8 mouse cellular contexts compared by ENCODE assay signal in genomic region chr5:122131076-122132051, GRCm38 (mm10). TPM values are rescaled to one million over a fixed set of nuclear protein-coding genes. Genes with fewer than 3 reads are reported as not detected.
DNase-seq lines count a peak whose midpoint lies in the region; ATAC-seq and TF ChIP-seq lines count a peak whose summit lies in the region.

No protein-coding gene starts in this region.

- peak overlapping the region; percentile 63 for H3K9ac ChIP-seq in heart, embryonic 14.5 days (ENCODE audit: low read length)
- H3K9ac ChIP-seq in liver, embryonic 14.5 days (replicated peaks) = peak overlapping the region; percentile 46
- H3K9ac ChIP-seq in stomach, embryonic 15.5 days = peak overlapping the region; percentile 19; the same call in 1 of the 2 replicates

- WGBS in forebrain, embryonic 10.5 days = 10% methylated on average over 34 of the region's 34 CpGs
- WGBS in heart, embryonic 14.5 days = 8% methylated on average over 34 of the region's 34 CpGs
- WGBS in liver, embryonic 14.5 days (ENCODE audit: insufficient replicate concordance) = 3% methylated on average over 34 of the region's 34 CpGs
- WGBS in stomach, embryonic 15.5 days = 9% methylated on average over 34 of the region's 34 CpGs

- DNase-seq in CD4-positive, CD25-positive, alpha-beta regulatory T cell, adult 2 months (ENCODE audit: low read depth, low spot score) = peak; percentile 96
- peak; percentile 86 for DNase-seq in forebrain, embryonic 10.5 days (ENCODE audit: extremely low spot score, low spot score)
- peak; percentile 90 for DNase-seq in kidney, postnatal 14 days
- DNase-seq in liver, embryonic 14.5 days (ENCODE audit: low read depth in 3 of 3, low spot score in 3 of 3) = peak; percentile 68 to 79 (median 69)
- DNase-seq in neural tube, embryonic 10.5 days (ENCODE audit: extremely low spot score, low spot score) = peak; percentile 89

- no peak overlapping the region; the same call in 1 of the 2 replicates for H3K27ac ChIP-seq in brown adipose tissue, adult 24 weeks (replicated peaks; ENCODE audit: low read depth, low read length)
- 0 out of 2 replicates have a peak overlapping the region, but pooled peaks have one; percentile 27 for H3K27ac ChIP-seq in forebrain, embryonic 10.5 days
- H3K27ac ChIP-seq in heart, embryonic 14.5 days (replicated peaks in 1 of 2; ENCODE audit: control insufficient read depth in 1 of 2, insufficient read depth in 1 of 2, low read depth in 2 of 2, low read length in 2 of 2) = no peak overlapping the region
- no peak overlapping the region for H3K27ac ChIP-seq in liver, embryonic 14.5 days
- H3K27ac ChIP-seq in stomach, embryonic 15.5 days = no peak overlapping the region

- peak; percentile 97 for TF ChIP-seq CTCF in liver, embryonic 14.5 days (IDR thresholded peaks at IDR 0.05; ENCODE audit: low read depth)

- ATAC-seq in heart, embryonic 14.5 days (ENCODE audit: insufficient number of reproducible peaks, insufficient read depth, low FRiP score, low read depth) = no peak
- ATAC-seq in liver, embryonic 14.5 days (ENCODE audit: insufficient read depth) = peak; percentile 56; the same call in 1 of the 2 replicates
- ATAC-seq in stomach, embryonic 15.5 days (ENCODE audit: insufficient read depth, low FRiP score, low read depth) = 0 out of 2 replicates have a peak, but pooled peaks have one; percentile 57

- H3K27me3 ChIP-seq in forebrain, embryonic 10.5 days (ENCODE audit: poor library complexity, severe bottlenecking) = peaks cover 38% of the 10 kb centered on the region
- no peaks in the 10 kb centered on the region for H3K27me3 ChIP-seq in heart, embryonic 14.5 days (ENCODE audit: control insufficient read depth, insufficient read depth, low read length)
- H3K27me3 ChIP-seq in liver, embryonic 14.5 days (ENCODE audit: control insufficient read depth, insufficient read depth, low read length) = no peaks in the 10 kb centered on the region
- H3K27me3 ChIP-seq in stomach, embryonic 15.5 days (replicated peaks) = no peaks in the 10 kb centered on the region

- H3K9me3 ChIP-seq in forebrain, embryonic 10.5 days = no peaks in the 10 kb centered on the region
- no peaks in the 10 kb centered on the region for H3K9me3 ChIP-seq in heart, embryonic 14.5 days (ENCODE audit: control insufficient read depth, low read length)
- no peaks in the 10 kb centered on the region for H3K9me3 ChIP-seq in liver, embryonic 14.5 days (ENCODE audit: control insufficient read depth, low read length)
- no peaks in the 10 kb centered on the region for H3K9me3 ChIP-seq in stomach, embryonic 15.5 days

- peak overlapping the region; percentile 54 for H3K4me3 ChIP-seq in brown adipose tissue, adult 24 weeks (ENCODE audit: insufficient read depth, low read depth, low read length)
- H3K4me3 ChIP-seq in forebrain, embryonic 10.5 days = peak overlapping the region; percentile 53
- peak overlapping the region; percentile 41 to 44 for H3K4me3 ChIP-seq in heart, embryonic 14.5 days (ENCODE audit: control insufficient read depth in 1 of 2, insufficient read depth in 1 of 2, low read depth in 1 of 2, low read length in 2 of 2)
- peak overlapping the region; percentile 57 to 58 for H3K4me3 ChIP-seq in liver, embryonic 14.5 days (ENCODE audit: insufficient read depth in 1 of 2, low read depth in 2 of 2, low read length in 2 of 2)
- peak overlapping the region; percentile 45 for H3K4me3 ChIP-seq in stomach, embryonic 15.5 days (replicated peaks)

- no peaks in the 10 kb centered on the region for H3K36me3 ChIP-seq in forebrain, embryonic 10.5 days (replicated peaks)
- no peaks in the 10 kb centered on the region for H3K36me3 ChIP-seq in heart, embryonic 14.5 days (ENCODE audit: control insufficient read depth, insufficient read depth, low read length)
- H3K36me3 ChIP-seq in liver, embryonic 14.5 days (replicated peaks; ENCODE audit: control insufficient read depth, insufficient read depth, low read depth) = no peaks in the 10 kb centered on the region
- no peaks in the 10 kb centered on the region for H3K36me3 ChIP-seq in stomach, embryonic 15.5 days

- TF ChIP-seq EP300 in liver, embryonic 14.5 days (IDR thresholded peaks at IDR 0.05; ENCODE audit: low read depth) = no peak

- peak overlapping the region; percentile 92 for H3K4me2 ChIP-seq in heart, embryonic 14.5 days (ENCODE audit: low read length)
- peak overlapping the region; percentile 91 for H3K4me2 ChIP-seq in liver, embryonic 14.5 days (ENCODE audit: low read depth)
- H3K4me2 ChIP-seq in stomach, embryonic 15.5 days = peak overlapping the region; percentile 98

- no peaks in the 10 kb centered on the region for H3K4me1 ChIP-seq in brown adipose tissue, adult 24 weeks (ENCODE audit: control insufficient read depth, insufficient read depth, insufficient read length, low read length)
- H3K4me1 ChIP-seq in forebrain, embryonic 10.5 days = peaks cover 21% of the 10 kb centered on the region
- H3K4me1 ChIP-seq in heart, embryonic 14.5 days (ENCODE audit: control insufficient read depth in 2 of 2, insufficient read depth in 2 of 2, low read length in 2 of 2) = peaks cover 14 to 21% of the 10 kb centered on the region in 2 experiments
- peaks cover 10 to 24% of the 10 kb centered on the region in 2 experiments for H3K4me1 ChIP-seq in liver, embryonic 14.5 days (replicated peaks; ENCODE audit: control insufficient read depth in 2 of 2, insufficient read depth in 2 of 2, low read length in 1 of 2)
- H3K4me1 ChIP-seq in stomach, embryonic 15.5 days = peaks cover 13% of the 10 kb centered on the region

RNA-seq across cellular contexts. Expression of gene Ccdc63, which starts 9.3 kb away (rescaled TPM):
- polyA plus RNA-seq in brown adipose tissue, adult 24 weeks (2012; ENCODE audit: insufficient read depth, insufficient read length, missing spikeins) = not detected in 2 replicates
- polyA plus RNA-seq in forebrain, embryonic 10.5 days (2016; fragmentation: Nextera tagmentation; extraction: Ambion mirVana) = not detected in 2 replicates
- polyA plus RNA-seq in heart, embryonic 14.5 days (2014; fragmentation: Nextera tagmentation; extraction: Ambion mirVana) = 0.85 TPM in 1 of 2 replicates, not detected in the other
- 0.01 and 0.13 TPM in 2 replicates for polyA plus RNA-seq in liver, embryonic 14.5 days (2012; rRNA removed)
- not detected in 2 replicates for polyA plus RNA-seq in liver, embryonic 14.5 days (2014; fragmentation: Nextera tagmentation; extraction: Ambion mirVana)
- polyA plus RNA-seq in stomach, embryonic 15.5 days (2015; fragmentation: Nextera tagmentation; extraction: Ambion mirVana) = 0.17 TPM in 1 of 2 replicates, not detected in the other

RNA-seq across cellular contexts. Expression of gene Ppp1cc, which starts 26.7 kb away (rescaled TPM):
- polyA plus RNA-seq in brown adipose tissue, adult 24 weeks (2012; ENCODE audit: insufficient read depth, insufficient read length, missing spikeins) = 85.4 and 119 TPM in 2 replicates
- polyA plus RNA-seq in forebrain, embryonic 10.5 days (2016; fragmentation: Nextera tagmentation; extraction: Ambion mirVana) = 337 and 341 TPM in 2 replicates
- polyA plus RNA-seq in heart, embryonic 14.5 days (2014; fragmentation: Nextera tagmentation; extraction: Ambion mirVana) = 229 and 248 TPM in 2 replicates
- 84.5 and 119 TPM in 2 replicates for polyA plus RNA-seq in liver, embryonic 14.5 days (2012; rRNA removed)
- 139 and 165 TPM in 2 replicates for polyA plus RNA-seq in liver, embryonic 14.5 days (2014; fragmentation: Nextera tagmentation; extraction: Ambion mirVana)
- 224 and 229 TPM in 2 replicates for polyA plus RNA-seq in stomach, embryonic 15.5 days (2015; fragmentation: Nextera tagmentation; extraction: Ambion mirVana)

RNA-seq across cellular contexts. Expression of gene Myl2, which starts 30.6 kb away (rescaled TPM):
- polyA plus RNA-seq in brown adipose tissue, adult 24 weeks (2012; ENCODE audit: insufficient read depth, insufficient read length, missing spikeins) = 80.9 and 86.8 TPM in 2 replicates
- polyA plus RNA-seq in forebrain, embryonic 10.5 days (2016; fragmentation: Nextera tagmentation; extraction: Ambion mirVana) = not detected in 2 replicates
- 10,198 and 10,957 TPM in 2 replicates for polyA plus RNA-seq in heart, embryonic 14.5 days (2014; fragmentation: Nextera tagmentation; extraction: Ambion mirVana)
- polyA plus RNA-seq in liver, embryonic 14.5 days (2012; rRNA removed) = 0.10 TPM in 1 of 2 replicates, not detected in the other
- polyA plus RNA-seq in liver, embryonic 14.5 days (2014; fragmentation: Nextera tagmentation; extraction: Ambion mirVana) = not detected in 2 replicates
- 4.6 and 12.9 TPM in 2 replicates for polyA plus RNA-seq in stomach, embryonic 15.5 days (2015; fragmentation: Nextera tagmentation; extraction: Ambion mirVana)

Comparison
In these comparisons a context has a peak if more than half of its experiments do, and no peak if none do; other contexts are left out.
1. RNA of gene Myl2, which starts 30.6 kb away (polyA plus RNA-seq): 10,198 to 10,957 TPM in heart, embryonic 14.5 days; 80.9 to 86.8 TPM in brown adipose tissue, adult 24 weeks, 4.6 to 12.9 TPM in stomach, embryonic 15.5 days, 0.10 TPM in liver, embryonic 14.5 days and not detected in forebrain, embryonic 10.5 days; every median in the first group is over 100 times any median in the second.
2. Peak in every context shown above with its lines, with median percentiles within 50 percentile points of each other: DNase-seq, H3K4me3 ChIP-seq, H3K4me2 ChIP-seq and H3K9ac ChIP-seq.